Mouse (Mus musculus) liver, embryonic 14.5 days (tissue): Measurements from ENCODE around the gene Farp2.

Experiments
- CTCF ChIP-seq: IDR thresholded peaks from 2 replicates; pipeline ENCODE4 v1.5.1; 2016; ENCODE audit warnings: antibody characterized with exemption, low read depth, control low read depth
- EP300 ChIP-seq: IDR thresholded peaks from 2 replicates; pipeline ENCODE4 v1.6.1; 2016; ENCODE audit warnings: antibody characterized with exemption, low read depth

GRCm38 (mm10) chr1:93668791-93669548 lies 157.1 kb downstream of the Farp2 start:
- TF ChIP-seq CTCF (peak; percentile 80), EP300 (no peak)
